Mouse (Mus musculus) hindbrain, embryonic 14.5 days (tissue): ENCODE data around the gene Slc5a4a. TPM values are rescaled to one million over a fixed set of nuclear protein-coding genes. Genes with fewer than 3 reads are reported as not detected.

ENCODE experiments used
- ATAC-seq: fragments of 200-750 bp; cut with Nextera tagmentation; 2 replicates; pipeline ENCODE4 v1.8.0; 2017; ENCODE audit warnings: moderate number of reproducible peaks, mild to moderate bottlenecking, moderate TSS enrichment, moderate library complexity; ENCODE audit not compliant: low FRiP score
- DNase-seq: peaks from one replicate; pipeline ENCODE4 v3.0.0-alpha.2; 2015; ENCODE audit warnings: low spot score
- H3K27ac ChIP-seq: fragments of 300-500 bp; sonication (generic); 2 replicates; pipeline ENCODE4 v1.5.1; 2014; ENCODE audit warnings: mild to moderate bottlenecking, moderate library complexity
- H3K27me3 ChIP-seq: fragments of 300-500 bp; sonication (generic); 2 replicates; pipeline ENCODE4 v1.6.1; 2014; ENCODE audit warnings: mild to moderate bottlenecking, low read length, mixed read lengths; ENCODE audit not compliant: control insufficient read depth, insufficient read depth
- H3K36me3 ChIP-seq: fragments of 300-500 bp; sonication (generic); replicated peaks from 2 replicates; pipeline ENCODE4 v1.6.1; 2014; ENCODE audit not compliant: control insufficient read depth, insufficient read depth
- H3K4me1 ChIP-seq: fragments of 300-500 bp; sonication (generic); replicated peaks from 2 replicates; pipeline ENCODE4 v1.6.1; 2014; ENCODE audit warnings: antibody characterized with exemption, low read length, mixed read lengths; ENCODE audit not compliant: control insufficient read depth, insufficient read depth
- H3K4me2 ChIP-seq: fragments of 300-500 bp; sonication (generic); replicated peaks from 2 replicates; pipeline ENCODE4 v1.6.1; 2014; ENCODE audit warnings: mild to moderate bottlenecking, moderate library complexity
- H3K4me3 ChIP-seq: fragments of 300-500 bp; sonication (generic); replicated peaks from 2 replicates; pipeline ENCODE4 v1.5.1; 2014; ENCODE audit warnings: mild to moderate bottlenecking, low read length
- H3K9ac ChIP-seq: fragments of 300-500 bp; sonication (generic); 2 replicates; pipeline ENCODE4 v1.6.1; 2014
- H3K9me3 ChIP-seq: fragments of 300-500 bp; sonication (generic); 2 replicates; pipeline ENCODE4 v1.6.1; 2016; ENCODE audit warnings: low read length; ENCODE audit not compliant: control insufficient read depth
- WGBS: fragments of 180-500 bp; shearing (Covaris S2); extraction: QIAGEN DNeasy Blood & Tissue Kit; methylation state at CpG from one replicate; pipeline ENCODE4 v1.1.7; 2014; 5-methylcytosine and 5-hydroxymethylcytosine counted together
- polyA plus RNA-seq: library from polyadenylated mRNA; unstranded; fragments of >200 nt; fragmentation: Nextera tagmentation; extraction: Ambion mirVana; gene quantifications from 2 replicates; pipeline ENCODE4 v1.2.1, GENCODE M21; 2014

Gene Slc5a4a
- polyA plus RNA-seq, 1 experiment from 2014 or later, result not detected

- no peaks in the 10 kb centered on the region for H3K4me1 ChIP-seq
- H3K4me3 ChIP-seq, result no peak overlapping the region
- no peak overlapping the region for H3K4me2 ChIP-seq
- H3K36me3 ChIP-seq, result peaks cover 99% of the 10 kb centered on the region
- DNase-seq, result no peak
- no peak overlapping the region for H3K9ac ChIP-seq
- peaks cover 16% of the 10 kb centered on the region; the same call in 1 of the 2 replicates for H3K9me3 ChIP-seq
- ATAC-seq, result no peak
- WGBS, result 90% methylated on average over 7 of the region's 7 CpGs
- no peaks in the 10 kb centered on the region for H3K27me3 ChIP-seq
- no peak overlapping the region for H3K27ac ChIP-seq
Measured at GRCm38 (mm10) chr10:76210806-76211205, 63.6 kb downstream of the Slc5a4a start.

- Histone ChIP-seq H3K36me3 (peaks cover 99% of the 10 kb centered on the region), H3K27me3 (no peaks in the 10 kb centered on the region), H3K4me2 (no peak overlapping the region), H3K9ac (no peak overlapping the region), H3K9me3 (peaks cover 18% of the 10 kb centered on the region; the same call in 1 of the 2 replicates), H3K4me3 (no peak overlapping the region), H3K27ac (no peak overlapping the region), H3K4me1 (no peaks in the 10 kb centered on the region)
- 97% methylated on average over 6 of the region's 6 CpGs for WGBS
- no peak for DNase-seq
- no peak for ATAC-seq
Measured at GRCm38 (mm10) chr10:76212121-76212520, 64.9 kb downstream of the Slc5a4a start.

GRCm38 (mm10) chr10:76214161-76214560, 66.9 kb downstream of the Slc5a4a start:
- Histone ChIP-seq H3K9ac (no peak overlapping the region), H3K9me3 (peaks cover 18% of the 10 kb centered on the region; the same call in 1 of the 2 replicates), H3K27me3 (no peaks in the 10 kb centered on the region), H3K4me2 (no peak overlapping the region), H3K4me1 (no peaks in the 10 kb centered on the region), H3K4me3 (no peak overlapping the region), H3K27ac (no peak overlapping the region), H3K36me3 (peaks cover 99% of the 10 kb centered on the region)
- WGBS, result 96% methylated on average over 4 of the region's 4 CpGs
- no peak for DNase-seq
- ATAC-seq, result no peak

- ATAC-seq (no peak), DNase-seq (no peak)
- no peak overlapping the region for H3K4me3 ChIP-seq
- WGBS, result 97% methylated on average over 17 of the region's 17 CpGs
- no peaks in the 10 kb centered on the region for H3K4me1 ChIP-seq
- no peak overlapping the region for H3K9ac ChIP-seq
- H3K27ac ChIP-seq, result no peak overlapping the region
- no peak overlapping the region for H3K4me2 ChIP-seq
- H3K36me3 ChIP-seq, result peaks cover 99% of the 10 kb centered on the region
- peaks cover 18% of the 10 kb centered on the region; the same call in 1 of the 2 replicates for H3K9me3 ChIP-seq
- no peaks in the 10 kb centered on the region for H3K27me3 ChIP-seq
Measured at GRCm38 (mm10) chr10:76217056-76217455, 69.8 kb downstream of the Slc5a4a start.

GRCm38 (mm10) chr10:76218240-76218639, 71.0 kb downstream of the Slc5a4a start:
- no peaks in the 10 kb centered on the region for H3K4me1 ChIP-seq
- WGBS, result 88% methylated on average over 9 of the region's 9 CpGs
- DNase-seq, result no peak
- no peak overlapping the region for H3K4me3 ChIP-seq
- H3K27ac ChIP-seq, result no peak overlapping the region
- H3K4me2 ChIP-seq, result no peak overlapping the region
- H3K9ac ChIP-seq, result no peak overlapping the region
- ATAC-seq, result no peak
- peaks cover 99% of the 10 kb centered on the region for H3K36me3 ChIP-seq
- no peaks in the 10 kb centered on the region for H3K27me3 ChIP-seq
- peaks cover 18% of the 10 kb centered on the region; the same call in 1 of the 2 replicates for H3K9me3 ChIP-seq

- Histone ChIP-seq H3K4me2 (no peak overlapping the region), H3K9ac (no peak overlapping the region), H3K9me3 (no peaks in the 10 kb centered on the region), H3K4me3 (no peak overlapping the region), H3K4me1 (no peaks in the 10 kb centered on the region), H3K27ac (no peak overlapping the region), H3K36me3 (peaks cover 62% of the 10 kb centered on the region), H3K27me3 (no peaks in the 10 kb centered on the region)
- DNase-seq, result no peak
- 97% methylated on average over 11 of the region's 11 CpGs for WGBS
- ATAC-seq, result no peak
Measured at GRCm38 (mm10) chr10:76225944-76226343, 78.7 kb downstream of the Slc5a4a start.

- Histone ChIP-seq H3K27ac (no peak overlapping the region), H3K9ac (no peak overlapping the region), H3K4me3 (no peak overlapping the region), H3K4me2 (no peak overlapping the region), H3K4me1 (peaks cover 7% of the 10 kb centered on the region; the same call in 1 of the 2 replicates), H3K36me3 (peaks cover 30% of the 10 kb centered on the region), H3K9me3 (no peaks in the 10 kb centered on the region), H3K27me3 (no peaks in the 10 kb centered on the region)
- DNase-seq, result no peak
- ATAC-seq, result no peak
- 74% methylated on average over 1 of the region's 1 CpGs for WGBS
Measured at GRCm38 (mm10) chr10:76229627-76230026, 82.4 kb downstream of the Slc5a4a start.

GRCm38 (mm10) chr10:76237341-76238225, 90.3 kb downstream of the Slc5a4a start, which contains the start of gene Prmt2:
Gene Prmt2, minus strand, starts transcription at chr10:76237865.
- H3K36me3 ChIP-seq, result peaks cover 16% of the 10 kb centered on the region; the same call in 1 of the 2 replicates
- peak within 1 kb of the TSS; percentile 97 for H3K27ac ChIP-seq
- no peaks in the 10 kb centered on the region for H3K27me3 ChIP-seq
- H3K9me3 ChIP-seq, result no peaks in the 10 kb centered on the region
- peak within 1 kb of the TSS; percentile 91 for H3K9ac ChIP-seq
- peak; percentile 98 for ATAC-seq
- H3K4me2 ChIP-seq, result peak within 1 kb of the TSS; percentile 79
- H3K4me1 ChIP-seq, result peaks cover 28% of the 10 kb centered on the region
- under 1% methylated on average over 47 of the region's 47 CpGs for WGBS
- DNase-seq, result peak; percentile 95
- H3K4me3 ChIP-seq, result peak within 1 kb of the TSS; percentile 91
